Mouse (Mus musculus) cerebellum, postnatal 25 days (tissue): Measurements from ENCODE around the gene Cln5.

Source experiments
- DNase-seq, 2 experiments: peaks; one replicate each; pipeline ENCODE4 v3.0.0; 2021; ENCODE audit warnings: mixed read lengths in 2 of 2

Gene Cln5

GRCm38 (mm10) chr14:103114994-103115670 is 45.1 kb downstream of the Cln5 start:
- no peak for DNase-seq

- no peak for DNase-seq
Measured at GRCm38 (mm10) chr14:103125756-103126155, 55.7 kb downstream of the Cln5 start.
